Mouse (Mus musculus) MEL (cell line): ENCODE measurements around the gene Ppp2r5d.

Experiments
- CTCF ChIP-seq, 3 experiments: IDR thresholded peaks in 2 of 3; conservative IDR thresholded peaks in 1 of 3; 2 replicates each; pipeline ENCODE4 v1.5.1; 2011 to 2012; ENCODE audit warnings: low read length in 3 of 3, low read depth in 2 of 3, mild to moderate bottlenecking in 2 of 3, improper control_type of control experiment in 1 of 3, inconsistent platforms in 1 of 3, mixed read lengths in 1 of 3, moderate library complexity in 1 of 3; ENCODE audit not compliant: control insufficient read depth in 1 of 3, insufficient read depth in 1 of 3, poor library complexity in 1 of 3, severe bottlenecking in 1 of 3
- E2F4 ChIP-seq: IDR thresholded peaks from 2 replicates; pipeline ENCODE4 v1.6.1; 2011; ENCODE audit warnings: low read depth, low read length, improper control_type of control experiment, borderline replicate concordance
- HCFC1 ChIP-seq: IDR thresholded peaks from 2 replicates; pipeline ENCODE4 v1.6.1; 2012; ENCODE audit warnings: low read depth, mild to moderate bottlenecking, inconsistent platforms, low read length, improper control_type of control experiment, moderate library complexity
- MAFK ChIP-seq: IDR thresholded peaks from 2 replicates; pipeline ENCODE4 v1.6.1; 2011; ENCODE audit warnings: low read depth, mild to moderate bottlenecking, low read length, improper control_type of control experiment, borderline replicate concordance
- MAX ChIP-seq: IDR thresholded peaks from 2 replicates; pipeline ENCODE4 v1.6.1; 2011; ENCODE audit warnings: low read length, improper control_type of control experiment
- MYC ChIP-seq: IDR thresholded peaks from 2 replicates; pipeline ENCODE4 v1.6.1; 2011; ENCODE audit warnings: low read depth, mild to moderate bottlenecking, low read length, improper control_type of control experiment, moderate library complexity
- RCOR1 ChIP-seq: IDR thresholded peaks from 2 replicates; pipeline ENCODE4 v1.6.1; 2012; ENCODE audit warnings: low read depth, mild to moderate bottlenecking, inconsistent platforms, low read length, improper control_type of control experiment
- TAL1 ChIP-seq: IDR thresholded peaks from 2 replicates; pipeline ENCODE4 v1.6.1; 2012; ENCODE audit warnings: mild to moderate bottlenecking, inconsistent platforms, low read length, moderate library complexity, mixed read lengths
- TBP ChIP-seq: IDR thresholded peaks from 2 replicates; pipeline ENCODE4 v1.8.0; 2011; ENCODE audit warnings: low read depth, low read length, improper control_type of control experiment
- TCF12 ChIP-seq: IDR thresholded peaks from 2 replicates; pipeline ENCODE4 v1.6.1; 2014; ENCODE audit warnings: low read depth, mild to moderate bottlenecking, inconsistent platforms, low read length, improper control_type of control experiment, moderate library complexity

DNA sequence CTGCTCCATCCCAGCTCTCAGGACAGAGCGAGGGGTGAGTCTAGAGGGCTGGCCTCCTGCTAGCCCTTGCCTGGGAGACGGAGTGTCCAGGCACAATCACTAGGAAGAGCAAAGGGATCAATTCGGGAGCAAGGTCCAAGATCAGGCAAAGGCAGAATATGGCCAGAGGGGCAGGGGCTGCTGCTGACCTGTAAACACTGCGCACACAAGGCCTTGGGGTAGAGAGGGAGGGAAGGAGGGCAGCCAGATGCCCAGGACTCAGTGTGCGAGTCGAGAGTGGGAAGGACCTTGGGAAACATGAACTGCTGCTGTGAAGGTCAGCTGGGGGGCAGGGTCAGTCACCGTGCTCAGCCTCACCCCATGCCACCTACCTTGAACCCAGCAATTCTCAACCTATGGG is 30.4 kb upstream of the Ppp2r5d start:
- TF ChIP-seq E2F4: no peak
- no peak for TF ChIP-seq HCFC1
- no peak for TF ChIP-seq TAL1
- TF ChIP-seq CTCF (IDR thresholded peaks at IDR 0.05 in 2 of 3, conservative IDR thresholded peaks at IDR 0.05 in 1 of 3; ENCODE audit: control insufficient read depth in 1 of 3, insufficient read depth in 1 of 3, low read depth in 2 of 3, low read length in 3 of 3, poor library complexity in 1 of 3, severe bottlenecking in 1 of 3): no peak
- TF ChIP-seq RCOR1: no peak
- TF ChIP-seq MYC: no peak
- TF ChIP-seq TBP: no peak
- TF ChIP-seq MAFK: no peak
- TF ChIP-seq TCF12: no peak
- TF ChIP-seq MAX: no peak
